Mouse (Mus musculus): ENCODE results near the gene Stx1b. TPM values are rescaled to one million over a fixed set of nuclear protein-coding genes. Genes with fewer than 3 reads are reported as not detected.

Gene Stx1b
- polyA plus RNA-seq, 1 experiment: 4.4 TPM

DNA sequence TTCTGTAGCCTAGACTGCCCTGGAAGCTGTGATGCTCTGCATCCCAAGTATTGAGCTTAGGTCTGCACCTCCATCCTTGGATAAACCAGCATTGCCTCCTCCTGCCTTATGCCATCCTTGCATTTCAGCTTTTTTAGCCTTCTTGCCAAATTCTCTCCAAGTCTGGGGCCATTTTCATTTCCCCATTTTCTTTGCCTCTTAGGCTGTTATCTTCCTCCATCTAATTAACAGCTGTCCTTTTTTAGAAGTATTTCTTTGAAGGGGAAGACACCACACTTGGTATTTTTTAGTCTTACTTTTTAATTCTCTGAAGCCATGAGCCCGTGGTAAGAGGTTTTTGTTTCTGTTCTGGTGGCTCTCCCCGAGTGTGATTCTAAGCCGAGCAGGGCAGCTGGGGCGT lies 60.7 kb downstream of the Stx1b start:
- Histone ChIP-seq H3K27ac (ENCODE audit: insufficient read depth, low read length) (no peak overlapping the region), H3K4me3 (ENCODE audit: insufficient read depth, low read length) (no peak overlapping the region), H3K4me1 (ENCODE audit: control insufficient read depth, insufficient read depth, low read length) (peaks cover 7% of the 10 kb centered on the region)
- TF ChIP-seq POLR2A (IDR thresholded peaks at IDR 0.05; ENCODE audit: low read depth, low read length) (no peak), CTCF (IDR thresholded peaks at IDR 0.05; ENCODE audit: borderline replicate concordance, insufficient read depth, low read length) (no peak)

- Histone ChIP-seq H3K4me3 (ENCODE audit: insufficient read depth, low read length) (no peak overlapping the region), H3K27ac (ENCODE audit: insufficient read depth, low read length) (no peak overlapping the region), H3K4me1 (ENCODE audit: control insufficient read depth, insufficient read depth, low read length) (peaks cover 7% of the 10 kb centered on the region)
- no peak for TF ChIP-seq POLR2A (IDR thresholded peaks at IDR 0.05; ENCODE audit: low read depth, low read length)
- TF ChIP-seq CTCF (IDR thresholded peaks at IDR 0.05; ENCODE audit: borderline replicate concordance, insufficient read depth, low read length): peak; percentile 80
Measured at GRCm38 (mm10) chr7:127761026-127761425, 63.3 kb downstream of the Stx1b start.

GRCm38 (mm10) chr7:127760478-127760877 lies 63.9 kb downstream of the Stx1b start:
- Histone ChIP-seq H3K4me3 (ENCODE audit: insufficient read depth, low read length) (no peak overlapping the region), H3K4me1 (ENCODE audit: control insufficient read depth, insufficient read depth, low read length) (peaks cover 7% of the 10 kb centered on the region), H3K27ac (ENCODE audit: insufficient read depth, low read length) (no peak overlapping the region)
- TF ChIP-seq POLR2A (IDR thresholded peaks at IDR 0.05; ENCODE audit: low read depth, low read length): no peak
- no peak for TF ChIP-seq CTCF (IDR thresholded peaks at IDR 0.05; ENCODE audit: borderline replicate concordance, insufficient read depth, low read length)

GRCm38 (mm10) chr7:127759716-127760115 lies 64.6 kb downstream of the Stx1b start:
- H3K4me3 ChIP-seq (ENCODE audit: insufficient read depth, low read length): no peak overlapping the region
- no peak overlapping the region for H3K27ac ChIP-seq (ENCODE audit: insufficient read depth, low read length)

More at GRCm38 (mm10) chr7:127759716-127760115, 64.6 kb downstream of the Stx1b start:
- TF ChIP-seq CTCF (IDR thresholded peaks at IDR 0.05; ENCODE audit: borderline replicate concordance, insufficient read depth, low read length) (no peak), POLR2A (IDR thresholded peaks at IDR 0.05; ENCODE audit: low read depth, low read length) (no peak)
- H3K4me1 ChIP-seq (ENCODE audit: control insufficient read depth, insufficient read depth, low read length): peaks cover 7% of the 10 kb centered on the region

Other genes with a start within 250 kb of the Stx1b start
- 1.5 and 3.6 TPM in 2 replicates for gene Ccdc189, start 236.0 kb downstream of the Stx1b start, polyA plus RNA-seq (2011; ENCODE audit: insufficient read length, low read depth, missing spikeins)
- gene Rnf40, start 235.8 kb downstream of the Stx1b start, polyA plus RNA-seq (2011; ENCODE audit: insufficient read length, low read depth, missing spikeins): 34.2 and 34.6 TPM in 2 replicates
- 9.3 and 14.9 TPM in 2 replicates for gene Zfp629, start 208.8 kb downstream of the Stx1b start, polyA plus RNA-seq (2011; ENCODE audit: insufficient read length, low read depth, missing spikeins)
- gene Bcl7c, start 115.6 kb downstream of the Stx1b start, polyA plus RNA-seq (2011; ENCODE audit: insufficient read length, low read depth, missing spikeins): 53.2 and 57.0 TPM in 2 replicates
- gene Ctf1, start 111.8 kb downstream of the Stx1b start, polyA plus RNA-seq (2011; ENCODE audit: insufficient read length, low read depth, missing spikeins): 14.9 and 27.8 TPM in 2 replicates
- gene Ctf2, start 92.4 kb downstream of the Stx1b start, polyA plus RNA-seq (2011; ENCODE audit: insufficient read length, low read depth, missing spikeins): not detected in 2 replicates
- 16.0 and 17.8 TPM in 2 replicates for gene Fbxl19, start 80.0 kb downstream of the Stx1b start, polyA plus RNA-seq (2011; ENCODE audit: insufficient read length, low read depth, missing spikeins)
- gene Orai3, start 54.7 kb downstream of the Stx1b start, polyA plus RNA-seq (2011; ENCODE audit: insufficient read length, low read depth, missing spikeins): 19.8 and 23.3 TPM in 2 replicates
- 29.3 and 33.8 TPM in 2 replicates for gene Setd1a, start 47.9 kb downstream of the Stx1b start, polyA plus RNA-seq (2011; ENCODE audit: insufficient read length, low read depth, missing spikeins)
- gene Gm49388, start 38.9 kb downstream of the Stx1b start, polyA plus RNA-seq (2011; ENCODE audit: insufficient read length, low read depth, missing spikeins): not detected in 2 replicates
- 8.0 and 9.4 TPM in 2 replicates for gene Hsd3b7, start 23.9 kb downstream of the Stx1b start, polyA plus RNA-seq (2011; ENCODE audit: insufficient read length, low read depth, missing spikeins)
- 70.3 and 90.0 TPM in 2 replicates for gene Stx4a, start 255 bp downstream of the Stx1b start, polyA plus RNA-seq (2011; ENCODE audit: insufficient read length, low read depth, missing spikeins)
- gene Zfp646, start 51.7 kb upstream of the Stx1b start, polyA plus RNA-seq (2011; ENCODE audit: insufficient read length, low read depth, missing spikeins): 18.4 and 20.1 TPM in 2 replicates
- 8.9 and 15.6 TPM in 2 replicates for gene Zfp668, start 52.3 kb upstream of the Stx1b start, polyA plus RNA-seq (2011; ENCODE audit: insufficient read length, low read depth, missing spikeins)
- gene Prss53, start 66.4 kb upstream of the Stx1b start, polyA plus RNA-seq (2011; ENCODE audit: insufficient read length, low read depth, missing spikeins): 0.65 and 0.77 TPM in 2 replicates
- not detected in 2 replicates for gene Gm21974, start 70.9 kb upstream of the Stx1b start, polyA plus RNA-seq (2011; ENCODE audit: insufficient read length, low read depth, missing spikeins)
- 107 and 146 TPM in 2 replicates for gene Vkorc1, start 71.1 kb upstream of the Stx1b start, polyA plus RNA-seq (2011; ENCODE audit: insufficient read length, low read depth, missing spikeins)
- 57.3 and 63.5 TPM in 2 replicates for gene Bckdk, start 79.5 kb upstream of the Stx1b start, polyA plus RNA-seq (2011; ENCODE audit: insufficient read length, low read depth, missing spikeins)
- gene Kat8, start 88.0 kb upstream of the Stx1b start, polyA plus RNA-seq (2011; ENCODE audit: insufficient read length, low read depth, missing spikeins): 19.8 and 24.5 TPM in 2 replicates
- gene Prss8, start 105.6 kb upstream of the Stx1b start, polyA plus RNA-seq (2011; ENCODE audit: insufficient read length, low read depth, missing spikeins): not detected in 2 replicates
- 6.8 and 7.1 TPM in 2 replicates for gene Prss36, start 122.2 kb upstream of the Stx1b start, polyA plus RNA-seq (2011; ENCODE audit: insufficient read length, low read depth, missing spikeins)
- gene Fus, start 142.9 kb upstream of the Stx1b start, polyA plus RNA-seq (2011; ENCODE audit: insufficient read length, low read depth, missing spikeins): 861 and 978 TPM in 2 replicates
- gene Pycard, start 169.3 kb upstream of the Stx1b start, polyA plus RNA-seq (2011; ENCODE audit: insufficient read length, low read depth, missing spikeins): 1.0 and 1.5 TPM in 2 replicates
- not detected in 2 replicates for gene Trim72, start 179.4 kb upstream of the Stx1b start, polyA plus RNA-seq (2011; ENCODE audit: insufficient read length, low read depth, missing spikeins)
- gene Itgam, start 238.1 kb upstream of the Stx1b start, polyA plus RNA-seq (2011; ENCODE audit: insufficient read length, low read depth, missing spikeins): 0.20 and 1.8 TPM in 2 replicates
- 0.11 TPM in 1 of 2 replicates, not detected in the other for gene Gm49368, start 238.1 kb upstream of the Stx1b start, polyA plus RNA-seq (2011; ENCODE audit: insufficient read length, low read depth, missing spikeins)